In genomic region chr3:122293954-122294850, GRCm38 (mm10) we compare ENCODE assay signal across 8 mouse cellular contexts. TPM values are rescaled to one million over a fixed set of nuclear protein-coding genes. Genes with fewer than 3 reads are reported as not detected.
DNase-seq lines count a peak whose midpoint lies in the region; ATAC-seq lines count a peak whose summit lies in the region.

Gene Bcar3 (plus strand): TSS chr3:122294136.

- peak within 1 kb of the TSS; percentile 97 for H3K27ac ChIP-seq in embryonic facial prominence, embryonic 12.5 days
- peak within 1 kb of the TSS; percentile 99 for H3K27ac ChIP-seq in limb, embryonic 12.5 days
- H3K27ac ChIP-seq in midbrain, embryonic 14.5 days (replicated peaks; ENCODE audit: low read depth, low read length), result peak within 1 kb of the TSS; percentile 100

- no peaks in the 10 kb centered on the region for H3K36me3 ChIP-seq in embryonic facial prominence, embryonic 12.5 days
- no peaks in the 10 kb centered on the region for H3K36me3 ChIP-seq in limb, embryonic 12.5 days
- H3K36me3 ChIP-seq in midbrain, embryonic 14.5 days (ENCODE audit: control insufficient read depth, insufficient read depth, low read length), result no peaks in the 10 kb centered on the region

- peaks cover 23% of the 10 kb centered on the region for H3K4me1 ChIP-seq in embryonic facial prominence, embryonic 12.5 days
- peaks cover 38% of the 10 kb centered on the region for H3K4me1 ChIP-seq in limb, embryonic 12.5 days (replicated peaks)
- H3K4me1 ChIP-seq in midbrain, embryonic 14.5 days (ENCODE audit: control insufficient read depth, insufficient read depth, low read length), result peaks cover 29% of the 10 kb centered on the region

- peak within 1 kb of the TSS; percentile 67 for H3K4me2 ChIP-seq in embryonic facial prominence, embryonic 12.5 days (replicated peaks)
- H3K4me2 ChIP-seq in limb, embryonic 12.5 days, result peak within 1 kb of the TSS; percentile 71
- peak within 1 kb of the TSS; percentile 80 for H3K4me2 ChIP-seq in midbrain, embryonic 14.5 days (ENCODE audit: low read length)

- DNase-seq in 416B (ENCODE audit: low read depth), result peak; percentile 82
- peak; percentile 93 for DNase-seq in adrenal gland, postnatal 36 days
- peak; percentile 91 for DNase-seq in heart, adult 8-10 months (ENCODE audit: low spot score)
- peak; percentile 89 to 92 for DNase-seq in kidney, adult 8-10 months
- DNase-seq in midbrain, embryonic 14.5 days, result peak; percentile 99
- DNase-seq in spleen, adult 18-20 months, result peak; percentile 73 to 82

- no peaks in the 10 kb centered on the region for H3K27me3 ChIP-seq in embryonic facial prominence, embryonic 12.5 days
- no peaks in the 10 kb centered on the region for H3K27me3 ChIP-seq in limb, embryonic 12.5 days
- H3K27me3 ChIP-seq in midbrain, embryonic 14.5 days (ENCODE audit: control insufficient read depth, insufficient read depth, low read length), result no peaks in the 10 kb centered on the region

- H3K9ac ChIP-seq in embryonic facial prominence, embryonic 12.5 days, result peak within 1 kb of the TSS; percentile 89
- peak within 1 kb of the TSS; percentile 93 for H3K9ac ChIP-seq in limb, embryonic 12.5 days (replicated peaks)
- H3K9ac ChIP-seq in midbrain, embryonic 14.5 days (replicated peaks; ENCODE audit: low read length), result peak within 1 kb of the TSS; percentile 97

- peak; percentile 82 for ATAC-seq in embryonic facial prominence, embryonic 12.5 days (ENCODE audit: insufficient number of reproducible peaks, insufficient read depth, low FRiP score, low TSS enrichment)
- peak; percentile 83 for ATAC-seq in limb, embryonic 12.5 days (ENCODE audit: insufficient number of reproducible peaks, insufficient read depth, low FRiP score, low TSS enrichment, low read depth)
- ATAC-seq in midbrain, embryonic 14.5 days (ENCODE audit: low FRiP score, low TSS enrichment), result peak; percentile 90

- H3K4me3 ChIP-seq in embryonic facial prominence, embryonic 12.5 days, result peak within 1 kb of the TSS; percentile 90
- H3K4me3 ChIP-seq in limb, embryonic 12.5 days (replicated peaks), result peak within 1 kb of the TSS; percentile 87
- peak within 1 kb of the TSS; percentile 82 for H3K4me3 ChIP-seq in midbrain, embryonic 14.5 days (replicated peaks; ENCODE audit: low read depth, low read length)

- 4% methylated on average over 37 of the region's 37 CpGs for WGBS in embryonic facial prominence, embryonic 12.5 days
- WGBS in limb, embryonic 12.5 days, result 2% methylated on average over 37 of the region's 37 CpGs
- 2% methylated on average over 37 of the region's 37 CpGs for WGBS in midbrain, embryonic 14.5 days

- H3K9me3 ChIP-seq in embryonic facial prominence, embryonic 12.5 days, result no peaks in the 10 kb centered on the region
- H3K9me3 ChIP-seq in limb, embryonic 12.5 days, result no peaks in the 10 kb centered on the region
- no peaks in the 10 kb centered on the region for H3K9me3 ChIP-seq in midbrain, embryonic 14.5 days (ENCODE audit: control insufficient read depth, low read length)

RNA-seq across cellular contexts. Expression of gene Bcar3, which starts in this region (rescaled TPM):
- total RNA-seq in adrenal gland, postnatal 36 days (2021), result 10 to 100 TPM; 57.8 to 66.6 TPM
- polyA plus RNA-seq in embryonic facial prominence, embryonic 12.5 days (2016; fragmentation: Nextera tagmentation; extraction: Ambion mirVana), result 8.9 and 11.2 TPM in 2 replicates
- total RNA-seq in heart, adult 8-10 months (2022), result 1 to 10 TPM; 3.9 to 8.2 (median 5.2) TPM
- polyA plus RNA-seq in limb, embryonic 12.5 days (2016; fragmentation: Nextera tagmentation; extraction: Ambion mirVana), result 6.9 and 7.6 TPM in 2 replicates
- polyA plus RNA-seq in midbrain, embryonic 14.5 days (2014; fragmentation: Nextera tagmentation; extraction: Ambion mirVana), result 6.3 and 6.4 TPM in 2 replicates

Comparison
In these comparisons a context has a peak if more than half of its experiments do, and no peak if none do; other contexts are left out.
1. Peak in every context shown above with its lines: DNase-seq, ATAC-seq, H3K4me3 ChIP-seq and H3K27ac ChIP-seq.
2. RNA of gene Bcar3 (total RNA-seq): 57.8 to 66.6 TPM in adrenal gland, postnatal 36 days; 3.9 to 8.2 TPM in heart, adult 8-10 months; every median in the first group is over 4 times any median in the second.